ENCODE assay signal across 21 mouse cellular contexts in genomic region chr6:12419070-12419469, GRCm38 (mm10).
DNase-seq lines count a peak whose midpoint lies in the region; ATAC-seq and TF ChIP-seq lines count a peak whose summit lies in the region.
"Had no signal": no experiment of that assay in that cellular context is flagged by ENCODE, and none has a peak within 500 bp of the region (broad histone marks: within the 10 kb centered on the region; RNA-seq: fewer than 3 reads in every experiment).

No protein-coding gene starts in this region.

- no peak for ATAC-seq in intestine, postnatal 0 days
- ATAC-seq: activated CD4-positive, CD25-positive, alpha-beta regulatory T cell, adult 4 months; intestine, embryonic 15.5 days; liver, embryonic 12.5 days; midbrain, embryonic 16.5 days had no signal

- no peaks in the 10 kb centered on the region for H3K36me3 ChIP-seq in intestine, postnatal 0 days (ENCODE audit: control insufficient read depth, insufficient read depth)
- H3K36me3 ChIP-seq: intestine, embryonic 15.5 days; limb, embryonic 10.5 days; liver, embryonic 12.5 days had no signal

- no peaks in the 10 kb centered on the region for H3K4me1 ChIP-seq in intestine, postnatal 0 days (replicated peaks; ENCODE audit: control insufficient read depth, insufficient read depth, low read length)
- H3K4me1 ChIP-seq: intestine, embryonic 15.5 days; limb, embryonic 10.5 days; liver, embryonic 12.5 days; megakaryocyte, embryonic 14.5 days had no signal

- H3K27ac ChIP-seq in intestine, postnatal 0 days (ENCODE audit: low read depth, low read length) = no peak overlapping the region
- H3K27ac ChIP-seq: hindbrain, embryonic 14.5 days; intestine, embryonic 15.5 days; limb, embryonic 10.5 days; liver, embryonic 12.5 days had no signal

- no peaks in the 10 kb centered on the region for H3K9me3 ChIP-seq in intestine, postnatal 0 days (ENCODE audit: control insufficient read depth)
- H3K9me3 ChIP-seq: intestine, embryonic 15.5 days; limb, embryonic 10.5 days had no signal

- H3K27me3 ChIP-seq in intestine, postnatal 0 days (replicated peaks; ENCODE audit: control insufficient read depth, insufficient read depth, low read length) = no peaks in the 10 kb centered on the region
- H3K27me3 ChIP-seq: intestine, embryonic 15.5 days; liver, embryonic 12.5 days; megakaryocyte, embryonic 14.5 days had no signal

- H3K4me2 ChIP-seq in intestine, postnatal 0 days (replicated peaks; ENCODE audit: low read depth) = no peak overlapping the region
- H3K4me2 ChIP-seq: heart, embryonic 11.5 days; hindbrain, embryonic 14.5 days; intestine, embryonic 15.5 days; liver, embryonic 12.5 days had no signal

- H3K4me3 ChIP-seq in intestine, postnatal 0 days (ENCODE audit: low read depth, low read length) = no peak overlapping the region
- H3K4me3 ChIP-seq: intestine, embryonic 15.5 days; limb, embryonic 10.5 days; liver, embryonic 12.5 days; megakaryocyte, embryonic 14.5 days had no signal

- 89% methylated on average over 10 of the region's 10 CpGs for WGBS in intestine, postnatal 0 days

- DNase-seq in kidney, postnatal 4 days = peak; percentile 5 to 9
- DNase-seq in kidney, adult 11 months = no peak
- DNase-seq in right cerebral cortex, postnatal 4 days = peak; percentile 15
- DNase-seq in right cerebral cortex, adult 2 months (ENCODE audit: low spot score in 2 of 2) = no peak
- peak; percentile 48 for DNase-seq in ZHBTc4 (ENCODE audit: low read depth, low spot score)
- DNase-seq in urinary bladder, adult 18-20 months (ENCODE audit: low spot score in 2 of 2) = no peak
- DNase-seq: adrenal gland, postnatal 25 days; cerebellum, adult 9-10 months; gastrocnemius, postnatal 25 days; heart, postnatal 14 days; lung, postnatal 14 days; right cerebral cortex, adult 18-20 months had no signal

- H3K9ac ChIP-seq in intestine, postnatal 0 days (ENCODE audit: low read depth, low read length) = no peak overlapping the region
- H3K9ac ChIP-seq: hindbrain, embryonic 14.5 days; intestine, embryonic 15.5 days; liver, embryonic 12.5 days had no signal

- no peak for TF ChIP-seq CTCF in intestine, postnatal 0 days (IDR thresholded peaks at IDR 0.05; ENCODE audit: low read depth)

Comparison
In these comparisons a context has a peak if more than half of its experiments do, and no peak if none do; other contexts are left out.
1. DNase-seq: peak in kidney, postnatal 4 days (2 of 2), right cerebral cortex, postnatal 4 days (single experiment) and ZHBTc4 (single experiment); none in kidney, adult 11 months (single experiment), right cerebral cortex, adult 2 months (0 of 2) and urinary bladder, adult 18-20 months (0 of 2).